In genomic region chr12:73324742-73325141, GRCm38 (mm10) we compare ENCODE assay signal across 10 mouse cellular contexts. TPM values are rescaled to one million over a fixed set of nuclear protein-coding genes. Genes with fewer than 3 reads are reported as not detected.
DNase-seq lines count a peak whose midpoint lies in the region; ATAC-seq lines count a peak whose summit lies in the region.
"Had no signal": no experiment of that assay in that cellular context is flagged by ENCODE, and none has a peak within 500 bp of the region (broad histone marks: within the 10 kb centered on the region; RNA-seq: fewer than 3 reads in every experiment).

No protein-coding gene starts in this region.

- no peaks in the 10 kb centered on the region for H3K9me3 ChIP-seq in kidney, embryonic 15.5 days (replicated peaks)
- H3K9me3 ChIP-seq in lung, embryonic 16.5 days (ENCODE audit: control insufficient read depth, low read length) = no peaks in the 10 kb centered on the region
- H3K9me3 ChIP-seq: limb, embryonic 12.5 days; stomach, embryonic 15.5 days had no signal

- no peaks in the 10 kb centered on the region for H3K27me3 ChIP-seq in kidney, embryonic 15.5 days
- H3K27me3 ChIP-seq in lung, embryonic 16.5 days (ENCODE audit: control insufficient read depth, insufficient read depth, low read depth, low read length) = no peaks in the 10 kb centered on the region
- H3K27me3 ChIP-seq: limb, embryonic 12.5 days; stomach, embryonic 15.5 days had no signal

- H3K4me1 ChIP-seq in kidney, embryonic 15.5 days = 0 out of 2 replicates have a peak, but pooled peaks cover 4% of the 10 kb centered on the region
- H3K4me1 ChIP-seq in lung, embryonic 16.5 days (replicated peaks; ENCODE audit: control insufficient read depth, insufficient read depth, low read length) = peaks cover 2% of the 10 kb centered on the region; the same call in 1 of the 2 replicates
- H3K4me1 ChIP-seq: stomach, embryonic 15.5 days had no signal

- WGBS in kidney, embryonic 15.5 days = 66% methylated on average over 1 of the region's 1 CpGs
- WGBS in lung, embryonic 16.5 days = 88% methylated on average over 1 of the region's 1 CpGs

- no peak overlapping the region for H3K4me3 ChIP-seq in kidney, embryonic 15.5 days (replicated peaks)
- no peak overlapping the region for H3K4me3 ChIP-seq in lung, embryonic 16.5 days (ENCODE audit: low read length)
- H3K4me3 ChIP-seq: limb, embryonic 12.5 days; stomach, embryonic 15.5 days had no signal

- H3K27ac ChIP-seq in kidney, embryonic 15.5 days = no peak overlapping the region
- H3K27ac ChIP-seq in lung, embryonic 16.5 days (ENCODE audit: low read length) = no peak overlapping the region
- H3K27ac ChIP-seq: limb, embryonic 12.5 days; stomach, embryonic 15.5 days had no signal

- DNase-seq in kidney, adult 18-20 months = no peak
- peak; percentile 10 for DNase-seq in MN1 (ENCODE audit: low spot score)
- DNase-seq in gastrocnemius, adult 18-20 months (ENCODE audit: low spot score) = peak; percentile 69
- DNase-seq in cerebellum, adult 8-10 months = no peak
- DNase-seq in spleen, postnatal 10 days (ENCODE audit: low spot score in 2 of 2) = no peak

- H3K4me2 ChIP-seq in kidney, embryonic 15.5 days = no peak overlapping the region
- H3K4me2 ChIP-seq in lung, embryonic 16.5 days (ENCODE audit: low read depth, low read length) = no peak overlapping the region
- H3K4me2 ChIP-seq: limb, embryonic 12.5 days; stomach, embryonic 15.5 days had no signal

- H3K36me3 ChIP-seq in kidney, embryonic 15.5 days = no peaks in the 10 kb centered on the region
- no peaks in the 10 kb centered on the region for H3K36me3 ChIP-seq in lung, embryonic 16.5 days (ENCODE audit: control insufficient read depth, insufficient read depth, low read length)
- H3K36me3 ChIP-seq: limb, embryonic 12.5 days; stomach, embryonic 15.5 days had no signal

- 0 out of 2 replicates have a peak, but pooled peaks have one; percentile 60 for ATAC-seq in kidney, embryonic 15.5 days (replicated peaks; ENCODE audit: low FRiP score)
- peak; percentile 69 for ATAC-seq in lung, embryonic 16.5 days (ENCODE audit: low read depth)
- no peak for ATAC-seq in erythroblast, adult 5-6 weeks (replicated peaks; ENCODE audit: low FRiP score, poor library complexity, severe bottlenecking)

- no peak overlapping the region for H3K9ac ChIP-seq in kidney, embryonic 15.5 days
- H3K9ac ChIP-seq in lung, embryonic 16.5 days (ENCODE audit: low read length) = no peak overlapping the region
- H3K9ac ChIP-seq: limb, embryonic 12.5 days; stomach, embryonic 15.5 days had no signal

RNA-seq across cellular contexts. Expression of gene Slc38a6, which starts 38.2 kb away (rescaled TPM):
- polyA plus RNA-seq in kidney, embryonic 15.5 days (2015; fragmentation: Nextera tagmentation; extraction: Ambion mirVana) = 9.5 and 9.8 TPM in 2 replicates
- 1 to 10 TPM; 2.2 to 2.4 TPM for total RNA-seq in gastrocnemius, adult 18-20 months (2021)
- 8.9 and 10.4 TPM in 2 replicates for polyA plus RNA-seq in lung, embryonic 16.5 days (2015; fragmentation: Nextera tagmentation; extraction: Ambion mirVana)
- total RNA-seq in erythroblast, adult 5-6 weeks (2015; ENCODE audit: low replicate concordance) = 0.63 and 2.7 TPM in 2 replicates
- total RNA-seq in erythroblast, adult 5-6 weeks (2017; ENCODE audit: low replicate concordance) = 0.68 and 4.5 TPM in 2 replicates

RNA-seq across cellular contexts. Expression of gene Trmt5, which starts 38.2 kb away (rescaled TPM):
- polyA plus RNA-seq in kidney, embryonic 15.5 days (2015; fragmentation: Nextera tagmentation; extraction: Ambion mirVana) = 20.7 TPM in 2 replicates
- 1 to 10 TPM; 7.8 to 8.4 TPM for total RNA-seq in gastrocnemius, adult 18-20 months (2021)
- polyA plus RNA-seq in lung, embryonic 16.5 days (2015; fragmentation: Nextera tagmentation; extraction: Ambion mirVana) = 16.4 and 17.6 TPM in 2 replicates
- total RNA-seq in erythroblast, adult 5-6 weeks (2015; ENCODE audit: low replicate concordance) = 4.6 and 14.4 TPM in 2 replicates
- total RNA-seq in erythroblast, adult 5-6 weeks (2017; ENCODE audit: low replicate concordance) = 2.4 and 8.1 TPM in 2 replicates

Comparison
In these comparisons a context has a peak if more than half of its experiments do, and no peak if none do; other contexts are left out.
1. DNase-seq: peak in MN1 (single experiment) and gastrocnemius, adult 18-20 months (single experiment); none in kidney, adult 18-20 months (single experiment), cerebellum, adult 8-10 months (single experiment) and spleen, postnatal 10 days (0 of 2).